Mouse (Mus musculus) ES-Bruce4 (cell line): ENCODE measurements around the gene Tspan31. TPM values are rescaled to one million over a fixed set of nuclear protein-coding genes. Genes with fewer than 3 reads are reported as not detected.

Experiments
- H3K27ac ChIP-seq: 2 replicates; pipeline ENCODE4 v1.5.1; 2012; ENCODE audit warnings: low read length, inconsistent platforms; ENCODE audit not compliant: insufficient read depth
- H3K27me3 ChIP-seq: 2 replicates; pipeline ENCODE4 v1.6.1; 2012; ENCODE audit warnings: mild to moderate bottlenecking, low read length, inconsistent platforms; ENCODE audit not compliant: control insufficient read depth, poor library complexity, insufficient read depth, severe bottlenecking
- H3K36me3 ChIP-seq: 2 replicates; pipeline ENCODE4 v1.6.1; 2012; ENCODE audit warnings: inconsistent platforms, mild to moderate bottlenecking, low read length, moderate library complexity; ENCODE audit not compliant: control insufficient read depth, poor library complexity, insufficient read depth, severe bottlenecking
- H3K4me1 ChIP-seq: one replicate; pipeline ENCODE4 v1.8.1; 2011; ENCODE audit warnings: low read length; ENCODE audit not compliant: control insufficient read depth, insufficient read depth
- H3K4me3 ChIP-seq: 2 replicates; pipeline ENCODE4 v1.5.1; 2011; ENCODE audit warnings: low read depth, mild to moderate bottlenecking, low read length
- H3K9ac ChIP-seq: 2 replicates; pipeline ENCODE4 v1.6.1; 2012; ENCODE audit warnings: low read depth, mild to moderate bottlenecking, inconsistent platforms; ENCODE audit not compliant: poor library complexity, severe bottlenecking
- H3K9me3 ChIP-seq: replicated peaks from 2 replicates; pipeline ENCODE4 v1.6.1; 2012; ENCODE audit warnings: mild to moderate bottlenecking, low read length, inconsistent platforms; ENCODE audit not compliant: control insufficient read depth, poor library complexity, insufficient read depth, severe bottlenecking
- CTCF ChIP-seq: IDR thresholded peaks from one replicate; pipeline ENCODE4 v1.8.1; 2011; ENCODE audit warnings: low read depth, low read length
- EP300 ChIP-seq: IDR thresholded peaks from 2 replicates; pipeline ENCODE4 v1.6.1; 2011; ENCODE audit warnings: low read depth, low read length; ENCODE audit not compliant: insufficient read depth
- POLR2A ChIP-seq: IDR thresholded peaks from one replicate; pipeline ENCODE4 v1.8.1; 2011; ENCODE audit warnings: low read length; ENCODE audit not compliant: insufficient read depth
- polyA plus RNA-seq: library from polyadenylated mRNA; stranded (reverse); fragments of >200 nt; gene quantifications from 2 replicates; pipeline ENCODE4 v1.2.4, GENCODE M21; 2011; ENCODE audit warnings: low read depth; ENCODE audit not compliant: missing spikeins, insufficient read depth, insufficient read length

Tspan31 gene
- 71.0 and 75.9 TPM in 2 replicates for polyA plus RNA-seq

GRCm38 (mm10) chr10:127070190-127071121 lies at the start of gene Tspan31:
Gene Tspan31, minus strand, starts transcription at chr10:127070264.
- TF ChIP-seq POLR2A, result peak; percentile 58
- TF ChIP-seq EP300, result no peak
- Histone ChIP-seq H3K36me3 (peaks cover 31% of the 10 kb centered on the region), H3K27ac (peak within 1 kb of the TSS; percentile 69), H3K9ac (peak within 1 kb of the TSS; percentile 90), H3K9me3 (no peaks in the 10 kb centered on the region), H3K27me3 (no peaks in the 10 kb centered on the region), H3K4me3 (peak within 1 kb of the TSS; percentile 98), H3K4me1 (peaks cover 2% of the 10 kb centered on the region)

- H3K27me3 ChIP-seq, result no peaks in the 10 kb centered on the region
- H3K9ac ChIP-seq, result no peak overlapping the region
- H3K9me3 ChIP-seq, result no peaks in the 10 kb centered on the region
- peaks cover 4% of the 10 kb centered on the region for H3K36me3 ChIP-seq
- no peak overlapping the region for H3K27ac ChIP-seq
- no peak overlapping the region for H3K4me3 ChIP-seq
- no peak for TF ChIP-seq POLR2A
- TF ChIP-seq CTCF, result no peak
- no peak for TF ChIP-seq EP300
- H3K4me1 ChIP-seq, result no peaks in the 10 kb centered on the region
These were observed 49.2 kb upstream of the Tspan31 start for GRCm38 (mm10) chr10:127119229-127119628.

GRCm38 (mm10) chr10:127118470-127118869 lies 48.4 kb upstream of the Tspan31 start:
- no peak overlapping the region for H3K4me3 ChIP-seq
- TF ChIP-seq POLR2A (no peak), CTCF (no peak), EP300 (no peak)
- no peak overlapping the region for H3K9ac ChIP-seq
- H3K4me1 ChIP-seq, result no peaks in the 10 kb centered on the region
- no peaks in the 10 kb centered on the region for H3K9me3 ChIP-seq
- H3K36me3 ChIP-seq, result peaks cover 4% of the 10 kb centered on the region
- H3K27ac ChIP-seq, result no peak overlapping the region
- no peaks in the 10 kb centered on the region for H3K27me3 ChIP-seq

DNA sequence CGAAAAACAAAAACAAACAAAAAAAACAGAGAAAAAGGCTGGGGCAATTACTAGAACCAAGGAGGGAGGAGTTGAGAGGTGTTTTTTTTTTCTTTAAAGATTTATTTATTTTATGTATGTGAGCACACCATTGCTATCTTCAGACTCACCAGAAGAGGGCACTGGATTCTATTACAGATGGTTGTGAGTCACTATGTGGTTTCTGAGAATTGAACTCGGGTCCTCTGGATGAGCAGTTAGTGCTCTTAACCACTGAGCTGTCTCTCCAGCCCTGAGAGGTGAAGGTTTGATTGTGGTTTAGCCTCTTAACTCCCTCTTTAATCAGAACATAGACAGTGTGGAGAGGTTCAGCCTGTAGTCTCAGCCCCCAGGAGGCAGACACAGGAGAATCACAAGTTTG lies 45.0 kb upstream of the Tspan31 start:
- H3K27me3 ChIP-seq, result no peaks in the 10 kb centered on the region
- no peaks in the 10 kb centered on the region for H3K9me3 ChIP-seq
- H3K4me3 ChIP-seq, result no peak overlapping the region
- H3K27ac ChIP-seq, result no peak overlapping the region
- H3K9ac ChIP-seq, result no peak overlapping the region
- H3K4me1 ChIP-seq, result no peaks in the 10 kb centered on the region
- peaks cover 4% of the 10 kb centered on the region for H3K36me3 ChIP-seq
- TF ChIP-seq EP300 (no peak), CTCF (no peak), POLR2A (no peak)

GRCm38 (mm10) chr10:127114408-127114807 lies 44.3 kb upstream of the Tspan31 start:
- Histone ChIP-seq H3K9ac (no peak overlapping the region), H3K27ac (no peak overlapping the region), H3K27me3 (no peaks in the 10 kb centered on the region), H3K36me3 (peaks cover 4% of the 10 kb centered on the region), H3K9me3 (no peaks in the 10 kb centered on the region), H3K4me1 (no peaks in the 10 kb centered on the region), H3K4me3 (no peak overlapping the region)
- TF ChIP-seq CTCF (no peak), EP300 (no peak), POLR2A (no peak)
